Mouse (Mus musculus) kidney, postnatal 0 days (tissue): ENCODE data around the gene Nav1. TPM values are rescaled to one million over a fixed set of nuclear protein-coding genes. Genes with fewer than 3 reads are reported as not detected.

Experiments used
- ATAC-seq: fragments of 200-750 bp; cut with Nextera tagmentation; replicated peaks from 2 replicates; pipeline ENCODE4 v1.8.0; 2017; ENCODE audit warnings: low read depth, moderate number of reproducible peaks, moderate TSS enrichment, moderate library complexity; ENCODE audit not compliant: low FRiP score
- DNase-seq: peaks from one replicate; pipeline ENCODE4 v3.0.0-alpha.2; 2016; ENCODE audit warnings: low spot score
- H3K27ac ChIP-seq: fragments of 300-500 bp; sonication (generic); 2 replicates; pipeline ENCODE4 v1.5.1; 2014; ENCODE audit warnings: mild to moderate bottlenecking
- H3K27me3 ChIP-seq: fragments of 300-500 bp; sonication (generic); 2 replicates; pipeline ENCODE4 v1.6.1; 2014; ENCODE audit warnings: low read length, mixed read lengths; ENCODE audit not compliant: insufficient read depth
- H3K36me3 ChIP-seq: fragments of 300-500 bp; sonication (generic); 2 replicates; pipeline ENCODE4 v1.6.1; 2014; ENCODE audit warnings: low read length, mixed read lengths; ENCODE audit not compliant: insufficient read depth
- H3K4me1 ChIP-seq: fragments of 300-500 bp; sonication (generic); replicated peaks from 2 replicates; pipeline ENCODE4 v1.6.1; 2014; ENCODE audit warnings: antibody characterized with exemption, low read length, mixed read lengths; ENCODE audit not compliant: insufficient read depth
- H3K4me2 ChIP-seq: fragments of 300-500 bp; sonication (generic); 2 replicates; pipeline ENCODE4 v1.6.1; 2014; ENCODE audit warnings: mild to moderate bottlenecking, low read length, moderate library complexity, mixed read lengths
- H3K4me3 ChIP-seq: fragments of 300-500 bp; sonication (generic); replicated peaks from 2 replicates; pipeline ENCODE4 v1.5.1; 2014; ENCODE audit warnings: low read depth, low read length
- H3K9ac ChIP-seq: fragments of 300-500 bp; sonication (generic); 2 replicates; pipeline ENCODE4 v1.6.1; 2014; ENCODE audit warnings: low read depth, low read length
- H3K9me3 ChIP-seq: fragments of 300-500 bp; sonication (generic); replicated peaks from 2 replicates; pipeline ENCODE4 v1.6.1; 2016; ENCODE audit warnings: low read length, inconsistent platforms, mixed read lengths
- CTCF ChIP-seq: IDR thresholded peaks from 2 replicates; pipeline ENCODE4 v1.5.1; 2016; ENCODE audit warnings: antibody characterized with exemption, low read depth, mild to moderate bottlenecking, moderate library complexity
- WGBS: fragments of 180-500 bp; shearing (Covaris S2); extraction: QIAGEN DNeasy Blood & Tissue Kit; methylation state at CpG from one replicate; pipeline ENCODE4 v1.1.7; 2014; 5-methylcytosine and 5-hydroxymethylcytosine counted together
- polyA plus RNA-seq: library from polyadenylated mRNA; unstranded; fragments of >200 nt; fragmentation: Nextera tagmentation; extraction: Ambion mirVana; gene quantifications from 2 replicates; pipeline ENCODE4 v1.2.1, GENCODE M21; 2015

Nav1 gene
- polyA plus RNA-seq, 1 experiment from 2014 or later, result 9.1 TPM

GRCm38 (mm10) chr1:135637574-135638008 lies 30.5 kb upstream of the Nav1 start:
- DNase-seq (no peak), ATAC-seq (no peak)
- Histone ChIP-seq H3K4me3 (no peak overlapping the region), H3K27ac (no peak overlapping the region), H3K4me1 (no peaks in the 10 kb centered on the region), H3K27me3 (no peaks in the 10 kb centered on the region), H3K9ac (no peak overlapping the region), H3K36me3 (no peaks in the 10 kb centered on the region), H3K4me2 (no peak overlapping the region), H3K9me3 (no peaks in the 10 kb centered on the region)
- WGBS, result 16% methylated on average over 3 of the region's 3 CpGs
- TF ChIP-seq CTCF, result no peak

- no peak for TF ChIP-seq CTCF
- no peaks in the 10 kb centered on the region for H3K27me3 ChIP-seq
- H3K36me3 ChIP-seq, result no peaks in the 10 kb centered on the region
- 15% methylated on average over 6 of the region's 6 CpGs for WGBS
- no peaks in the 10 kb centered on the region for H3K9me3 ChIP-seq
- no peak overlapping the region for H3K27ac ChIP-seq
- no peak overlapping the region for H3K4me2 ChIP-seq
- no peak for ATAC-seq
- peaks cover 5% of the 10 kb centered on the region; the same call in 1 of the 2 replicates for H3K4me1 ChIP-seq
- no peak for DNase-seq
- no peak overlapping the region for H3K9ac ChIP-seq
- H3K4me3 ChIP-seq, result no peak overlapping the region
These were observed 29.0 kb upstream of the Nav1 start for GRCm38 (mm10) chr1:135636111-135636511.

- 73% methylated on average over 11 of the region's 11 CpGs for WGBS
These were observed 28.4 kb upstream of the Nav1 start for GRCm38 (mm10) chr1:135635323-135636064.

GRCm38 (mm10) chr1:135634791-135635190 lies 27.7 kb upstream of the Nav1 start:
- no peak for TF ChIP-seq CTCF
- Histone ChIP-seq H3K9ac (no peak overlapping the region), H3K9me3 (no peaks in the 10 kb centered on the region), H3K4me2 (no peak overlapping the region), H3K4me1 (peaks cover 12% of the 10 kb centered on the region; the same call in 1 of the 2 replicates), H3K4me3 (no peak overlapping the region), H3K27ac (no peak overlapping the region), H3K36me3 (no peaks in the 10 kb centered on the region), H3K27me3 (no peaks in the 10 kb centered on the region)
- DNase-seq, result peak; percentile 71
- 11% methylated on average over 6 of the region's 6 CpGs for WGBS
- no peak for ATAC-seq

More at GRCm38 (mm10) chr1:135635323-135636064, 28.4 kb upstream of the Nav1 start:
- Histone ChIP-seq H3K4me2 (no peak overlapping the region), H3K9ac (no peak overlapping the region), H3K36me3 (no peaks in the 10 kb centered on the region), H3K4me1 (peaks cover 10% of the 10 kb centered on the region; the same call in 1 of the 2 replicates), H3K27ac (no peak overlapping the region), H3K9me3 (no peaks in the 10 kb centered on the region), H3K27me3 (no peaks in the 10 kb centered on the region), H3K4me3 (no peak overlapping the region)
- no peak for DNase-seq
- TF ChIP-seq CTCF, result no peak
- ATAC-seq, result no peak

GRCm38 (mm10) chr1:135633884-135634283 lies 26.8 kb upstream of the Nav1 start:
- TF ChIP-seq CTCF, result no peak
- H3K27me3 ChIP-seq, result no peaks in the 10 kb centered on the region
- H3K27ac ChIP-seq, result no peak overlapping the region
- H3K4me2 ChIP-seq, result no peak overlapping the region
- H3K9ac ChIP-seq, result no peak overlapping the region
- no peaks in the 10 kb centered on the region for H3K36me3 ChIP-seq
- DNase-seq, result no peak
- no peak for ATAC-seq
- no peaks in the 10 kb centered on the region for H3K9me3 ChIP-seq
- peaks cover 12% of the 10 kb centered on the region; the same call in 1 of the 2 replicates for H3K4me1 ChIP-seq
- 84% methylated on average over 2 of the region's 2 CpGs for WGBS
- H3K4me3 ChIP-seq, result no peak overlapping the region

GRCm38 (mm10) chr1:135633478-135633877 lies 26.4 kb upstream of the Nav1 start:
- Histone ChIP-seq H3K4me2 (no peak overlapping the region), H3K36me3 (no peaks in the 10 kb centered on the region), H3K9me3 (no peaks in the 10 kb centered on the region), H3K27me3 (no peaks in the 10 kb centered on the region), H3K27ac (no peak overlapping the region), H3K4me1 (peaks cover 12% of the 10 kb centered on the region; the same call in 1 of the 2 replicates), H3K9ac (no peak overlapping the region), H3K4me3 (no peak overlapping the region)
- DNase-seq, result no peak
- WGBS, result 88% methylated on average over 4 of the region's 4 CpGs
- TF ChIP-seq CTCF, result no peak
- no peak for ATAC-seq

- no peak for TF ChIP-seq CTCF
These were observed 25.1 kb upstream of the Nav1 start for GRCm38 (mm10) chr1:135632199-135632598.

More at GRCm38 (mm10) chr1:135632199-135632598, 25.1 kb upstream of the Nav1 start:
- Histone ChIP-seq H3K4me1 (peaks cover 12% of the 10 kb centered on the region; the same call in 1 of the 2 replicates), H3K27ac (no peak overlapping the region), H3K9me3 (no peaks in the 10 kb centered on the region), H3K9ac (no peak overlapping the region), H3K4me3 (no peak overlapping the region), H3K27me3 (no peaks in the 10 kb centered on the region), H3K4me2 (no peak overlapping the region), H3K36me3 (no peaks in the 10 kb centered on the region)
- ATAC-seq, result no peak
- DNase-seq, result no peak
- WGBS, result 76% methylated on average over 1 of the region's 1 CpGs
